Mouse (Mus musculus): ENCODE data around the gene Dnah8.

The Dnah8 gene

DNA sequence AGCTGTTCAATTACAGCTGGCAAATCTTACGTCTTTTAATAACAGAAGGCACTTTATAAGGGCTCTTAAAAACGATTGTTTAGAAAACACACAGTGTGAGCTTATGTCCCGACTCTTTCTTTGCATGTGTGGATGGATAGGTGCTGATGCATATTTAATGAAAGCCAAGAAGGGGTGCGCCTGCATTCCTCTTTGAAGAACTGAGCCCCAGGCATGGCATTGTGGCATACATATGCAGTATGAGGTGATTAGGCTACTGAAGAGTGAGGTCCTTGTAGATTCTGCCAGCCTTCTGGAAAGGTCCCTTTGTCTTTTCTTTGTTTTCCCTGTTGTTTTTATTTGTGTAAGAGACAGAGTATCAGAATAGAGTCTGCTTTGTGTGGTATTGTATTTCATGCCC lies 48.4 kb downstream of the Dnah8 start:
- DNase-seq, result no peak

GRCm38 (mm10) chr17:30673023-30673422 lies 48.9 kb downstream of the Dnah8 start:
- DNase-seq, result no peak

DNA sequence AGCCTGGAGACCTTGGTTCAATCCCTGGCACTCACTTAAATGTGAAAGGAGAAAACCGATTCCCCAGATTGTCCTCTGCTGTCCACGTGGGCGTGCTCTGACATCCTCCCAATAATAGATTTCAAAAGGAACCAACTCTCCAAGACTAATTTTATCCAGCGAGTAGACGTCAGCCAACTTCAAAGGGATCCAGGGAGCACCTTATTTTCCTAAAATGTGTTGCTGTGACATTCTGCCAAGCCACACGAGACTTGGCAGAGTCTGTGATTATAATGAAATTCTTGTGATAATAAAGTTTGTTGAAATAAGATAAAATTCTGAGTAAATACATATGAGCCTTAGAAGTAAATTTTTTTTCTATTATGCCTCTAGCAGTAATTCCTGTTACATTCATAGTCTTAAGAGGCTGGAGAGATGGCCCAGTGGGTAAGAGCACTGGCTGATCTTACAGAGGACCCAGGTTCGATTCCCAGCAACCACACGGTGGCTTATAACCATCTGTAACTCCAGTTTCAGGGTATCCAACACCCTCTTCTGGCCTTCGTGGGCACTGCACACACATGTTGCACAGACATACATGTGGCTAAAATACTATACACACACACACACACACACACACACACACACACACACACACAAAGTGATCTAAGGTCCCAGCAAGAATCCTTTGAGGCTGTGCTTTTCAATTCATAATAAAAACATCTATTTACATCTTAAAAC lies 51.0 kb downstream of the Dnah8 start:
- no peak for DNase-seq

DNA sequence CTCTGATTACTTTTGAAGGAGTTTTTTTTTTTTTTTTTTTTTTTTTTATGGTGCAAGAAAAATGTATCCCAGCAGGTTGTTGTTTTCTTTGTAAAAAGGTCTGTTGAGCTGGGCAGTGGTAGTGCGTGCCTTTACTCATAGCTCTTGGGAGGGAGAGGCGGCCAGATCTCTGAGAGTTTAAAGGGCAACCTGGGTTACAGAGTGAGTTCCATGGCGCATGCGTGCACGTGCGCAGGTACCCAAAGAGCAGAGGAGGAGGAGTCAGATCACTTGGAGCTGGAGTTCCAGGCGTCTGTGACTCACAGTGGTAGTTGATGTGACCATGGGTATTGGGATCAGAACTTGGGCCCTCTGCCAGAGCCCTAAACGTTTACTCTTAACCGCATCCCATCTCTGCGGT lies 54.4 kb downstream of the Dnah8 start:
- no peak for DNase-seq

- no peak for DNase-seq
Observed at GRCm38 (mm10) chr17:30679612-30680011, 55.5 kb downstream of the Dnah8 start.

DNA sequence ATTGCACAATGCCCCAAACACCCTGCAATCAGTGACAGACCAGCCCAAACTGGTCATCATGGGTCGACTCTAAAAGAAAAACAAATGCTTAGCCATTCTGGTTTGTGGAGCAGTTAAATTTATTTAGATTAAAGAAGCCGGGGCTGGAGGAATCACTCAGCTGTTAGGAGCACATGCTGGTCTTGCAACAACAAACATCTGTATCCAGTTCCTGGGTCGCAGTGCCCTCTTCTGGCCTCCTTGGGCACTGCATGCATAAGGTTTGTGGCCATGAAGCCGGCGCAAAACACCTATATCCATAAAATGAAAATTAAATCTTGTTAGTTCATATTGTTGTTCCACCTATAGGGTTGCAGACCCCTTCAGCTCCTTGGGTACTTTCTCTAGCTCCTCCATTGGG lies 57.5 kb downstream of the Dnah8 start:
- DNase-seq, result peak; percentile 71

DNA sequence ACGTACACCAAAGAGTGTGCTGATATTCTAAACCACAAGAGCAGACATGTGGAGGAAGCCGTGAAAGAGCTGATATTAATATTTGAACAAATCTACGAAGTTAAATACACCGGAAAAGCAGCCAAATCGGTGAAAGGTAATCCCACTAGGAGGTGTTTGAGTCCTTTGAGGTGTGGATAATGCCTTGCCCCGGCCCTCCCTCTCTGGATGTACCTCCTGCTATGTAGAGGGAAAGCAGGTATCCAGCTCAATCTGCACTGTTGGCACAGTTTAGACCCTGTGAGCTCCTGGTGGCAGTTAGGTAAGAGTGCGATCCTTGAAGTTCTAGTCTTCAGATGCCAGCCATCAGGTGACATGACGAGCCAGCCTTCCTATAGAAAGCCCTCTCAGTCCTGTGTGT lies 66.0 kb downstream of the Dnah8 start:
- DNase-seq, result no peak

GRCm38 (mm10) chr17:30691481-30691880 lies 67.3 kb downstream of the Dnah8 start:
- DNase-seq, result no peak

GRCm38 (mm10) chr17:30694281-30694680 lies 70.1 kb downstream of the Dnah8 start:
- DNase-seq, result no peak

- peak; percentile 32 for DNase-seq
Observed at GRCm38 (mm10) chr17:30714732-30715131, 90.6 kb downstream of the Dnah8 start.

- no peak for DNase-seq
Observed at GRCm38 (mm10) chr17:30718197-30718596, 94.0 kb downstream of the Dnah8 start.

DNA sequence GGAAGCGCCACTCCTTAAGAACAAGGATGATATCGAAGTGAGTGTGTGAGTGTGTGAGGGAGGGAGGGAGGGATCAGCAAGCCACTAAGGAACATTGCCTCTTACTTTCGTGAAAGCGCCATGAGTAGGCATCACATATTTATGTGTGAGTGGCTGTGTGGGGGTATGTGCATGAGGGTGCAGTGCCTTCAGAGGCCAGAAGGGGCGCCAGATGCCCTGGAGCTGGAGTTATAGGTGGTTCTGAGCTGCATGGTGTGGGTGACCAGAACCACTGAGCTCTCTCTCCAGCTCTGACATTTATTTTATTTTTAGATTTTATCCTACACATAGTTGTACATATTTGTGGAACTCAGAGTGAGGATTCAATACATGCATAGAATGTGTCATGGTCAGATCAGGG lies 94.9 kb downstream of the Dnah8 start:
- DNase-seq, result no peak

DNA sequence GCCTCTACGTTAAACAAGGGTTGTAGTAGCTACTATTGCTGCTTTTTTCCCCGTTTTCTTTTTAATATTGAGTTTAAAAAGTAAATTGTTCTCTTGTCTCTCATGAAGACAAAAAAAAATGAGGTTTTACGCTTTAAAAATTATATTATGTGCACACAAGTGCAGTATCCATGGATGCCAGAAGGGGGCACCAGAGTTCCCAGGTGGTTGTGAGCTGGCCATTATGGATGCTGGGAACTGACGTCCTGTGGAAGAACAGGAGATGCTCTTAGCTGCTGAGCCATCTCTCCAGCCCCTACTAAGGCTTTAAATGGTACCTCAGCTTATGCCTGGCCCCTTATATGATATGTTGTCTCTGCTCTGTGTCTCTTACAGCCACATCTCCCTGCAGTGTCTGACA lies 103.6 kb downstream of the Dnah8 start:
- no peak for DNase-seq

GRCm38 (mm10) chr17:30732736-30733135 lies 108.6 kb downstream of the Dnah8 start:
- DNase-seq, result no peak

DNA sequence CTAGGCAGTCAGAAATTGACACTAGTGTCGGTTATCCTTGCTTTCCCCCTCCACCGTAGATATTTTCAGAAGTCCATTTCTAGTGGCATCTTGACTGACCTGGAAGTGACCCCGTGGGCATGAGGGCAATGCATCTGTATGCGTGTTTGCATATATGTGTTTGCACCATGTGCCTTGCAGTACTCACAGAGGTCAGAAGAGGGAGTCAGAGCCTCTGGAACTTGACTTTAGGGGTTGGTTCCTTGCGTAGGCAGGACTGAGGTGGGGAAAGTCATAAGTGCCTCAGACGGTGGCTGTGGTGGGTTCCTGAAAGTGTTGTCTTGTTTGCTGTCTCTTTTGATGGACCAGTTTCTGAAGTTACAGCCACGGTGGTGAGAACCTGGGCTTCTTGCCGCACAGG lies 110.6 kb downstream of the Dnah8 start:
- no peak for DNase-seq

DNA sequence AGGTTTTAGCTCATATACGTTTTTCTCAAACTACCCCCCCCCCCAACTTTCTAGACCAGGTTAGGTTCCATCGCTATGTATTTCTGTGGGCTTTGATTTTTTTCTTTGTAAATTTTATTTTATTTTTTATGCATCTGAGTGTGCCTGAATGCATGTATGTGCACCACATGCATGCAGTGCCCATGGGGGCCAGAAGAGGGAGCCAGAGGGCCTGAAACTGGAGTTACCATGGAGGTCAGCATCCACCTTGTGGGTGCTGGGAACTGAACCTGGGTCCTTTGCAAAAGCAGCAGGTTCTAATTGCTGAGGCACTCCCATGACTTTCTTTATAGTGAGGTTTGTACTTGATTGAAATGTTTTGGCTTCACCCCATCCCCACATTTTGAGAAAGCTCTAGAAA lies 111.3 kb downstream of the Dnah8 start:
- no peak for DNase-seq

GRCm38 (mm10) chr17:30737797-30738196 lies 113.6 kb downstream of the Dnah8 start:
- peak; percentile 75 for DNase-seq

GRCm38 (mm10) chr17:30739769-30740168 lies 115.6 kb downstream of the Dnah8 start:
- no peak for DNase-seq

- no peak for DNase-seq
Observed at GRCm38 (mm10) chr17:30743947-30744346, 119.8 kb downstream of the Dnah8 start.

DNA sequence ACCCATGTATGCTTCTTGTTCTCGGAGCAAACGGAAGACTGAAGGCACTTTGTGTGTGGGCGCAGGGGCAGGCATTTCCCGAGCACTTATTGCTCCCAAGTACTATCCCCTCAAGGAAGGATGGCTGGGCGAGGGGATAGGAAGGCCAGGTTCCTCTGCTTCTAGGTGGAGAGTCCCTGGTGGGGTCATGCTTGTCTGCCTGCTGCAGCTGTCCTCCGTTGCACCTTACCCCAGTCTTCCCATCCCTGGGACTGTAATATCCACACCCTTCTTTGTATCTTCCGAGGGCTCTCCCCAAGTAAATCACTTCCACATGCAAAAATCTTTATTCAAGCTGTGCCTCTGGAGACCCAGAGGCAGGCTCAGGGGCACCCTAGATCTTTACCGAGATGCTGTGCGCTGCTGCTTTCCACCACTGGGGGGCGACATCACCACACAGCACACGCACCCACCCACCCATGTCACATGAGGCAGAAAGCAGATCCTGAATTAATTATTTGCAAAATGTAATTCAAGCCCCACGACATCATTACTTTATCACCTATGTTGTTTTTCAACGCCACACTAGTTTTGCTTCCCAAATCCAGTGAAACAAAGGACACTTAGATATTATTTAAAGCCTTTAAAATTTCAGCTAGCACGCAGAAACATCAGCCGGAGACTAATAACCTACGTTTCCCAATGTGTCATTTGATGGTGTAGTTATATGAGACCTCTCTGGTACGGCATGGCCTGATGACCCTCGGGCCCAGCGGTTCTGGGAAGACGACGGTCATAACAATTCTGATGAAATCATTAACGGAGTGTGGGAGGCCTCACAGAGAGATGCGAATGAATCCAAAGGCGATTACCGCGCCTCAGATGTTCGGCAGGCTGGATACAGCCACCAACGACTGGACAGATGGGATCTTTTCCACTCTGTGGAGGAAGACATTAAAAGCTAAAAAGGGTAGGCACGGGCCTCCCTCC lies 122.2 kb downstream of the Dnah8 start:
- DNase-seq, result peak; percentile 81

- no peak for DNase-seq
Observed at GRCm38 (mm10) chr17:30749391-30749790, 125.2 kb downstream of the Dnah8 start.

- DNase-seq, result no peak
Observed at GRCm38 (mm10) chr17:30750269-30750668, 126.1 kb downstream of the Dnah8 start.

DNA sequence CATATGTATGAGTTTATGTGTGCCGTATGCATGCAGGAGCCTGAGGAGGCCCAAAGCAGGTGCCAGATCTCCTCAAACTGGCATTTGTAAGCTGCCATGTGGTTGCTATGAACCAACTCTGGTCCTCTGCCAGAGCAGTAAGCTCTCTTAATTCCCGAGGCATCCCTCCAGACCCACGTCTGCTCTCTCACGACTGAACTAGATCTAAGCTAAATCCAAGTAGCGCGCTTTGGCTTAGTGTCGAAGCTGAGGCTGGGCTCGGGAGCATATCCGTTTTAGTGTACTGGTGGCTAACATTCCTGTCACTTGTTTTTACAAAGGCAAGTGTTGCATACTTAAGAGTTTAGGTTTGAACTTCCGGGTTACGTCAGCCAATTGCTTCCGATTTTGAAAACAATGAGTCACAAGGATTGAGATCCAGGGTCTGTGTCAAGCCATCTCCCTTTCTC lies 128.2 kb downstream of the Dnah8 start:
- DNase-seq, result no peak

- no peak for DNase-seq
Observed at GRCm38 (mm10) chr17:30753201-30753600, 129.0 kb downstream of the Dnah8 start.
